Mouse (Mus musculus) brain, embryonic 14.5 days (tissue): ENCODE data around the gene Anapc11.

ENCODE experiments used
- CTCF ChIP-seq: fragments of 200-500 bp; IDR thresholded peaks from 2 replicates; pipeline ENCODE4 v1.5.1; 2012; ENCODE audit warnings: inconsistent platforms, mild to moderate bottlenecking, moderate library complexity, borderline replicate concordance; ENCODE audit not compliant: insufficient read depth, insufficient read length; ENCODE audit errors: extremely low read depth
- POLR2A ChIP-seq: fragments of 200-500 bp; IDR thresholded peaks from 2 replicates; pipeline ENCODE4 v1.6.1; 2012; ENCODE audit warnings: mild to moderate bottlenecking, inconsistent platforms, borderline replicate concordance; ENCODE audit not compliant: poor library complexity, insufficient read depth, insufficient read length, severe bottlenecking; ENCODE audit errors: extremely low read depth

DNA sequence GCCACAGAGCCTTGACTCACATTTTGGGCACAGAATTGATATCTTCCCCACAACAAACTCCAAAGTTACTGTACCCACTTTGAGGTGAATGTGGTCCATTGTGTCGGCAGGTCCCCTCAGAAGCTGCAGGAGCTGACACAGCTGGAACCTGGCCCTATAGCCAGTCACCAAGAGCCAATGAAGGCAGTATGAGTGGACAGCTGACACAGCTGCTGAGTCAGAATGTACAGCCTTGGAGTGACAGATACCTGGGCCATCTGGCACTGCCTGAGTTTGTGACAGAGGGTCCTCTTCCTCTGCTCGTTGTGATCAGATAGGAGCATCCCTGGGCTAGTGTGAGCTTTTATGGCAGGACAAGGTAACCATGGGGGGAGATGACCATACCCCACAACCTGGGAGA is 43.0 kb upstream of the Anapc11 start:
- TF ChIP-seq CTCF = no peak
- TF ChIP-seq POLR2A = no peak
